Mouse (Mus musculus) heart, postnatal 0 days (tissue): ENCODE measurements around the gene Dedd. TPM values are rescaled to one million over a fixed set of nuclear protein-coding genes. Genes with fewer than 3 reads are reported as not detected.

Experiments
- ATAC-seq: fragments of 200-750 bp; cut with Nextera tagmentation; 2 replicates; pipeline ENCODE4 v1.8.0; 2017; ENCODE audit warnings: low read depth, moderate number of reproducible peaks, moderate library complexity; ENCODE audit not compliant: insufficient read depth
- DNase-seq: peaks from one replicate; pipeline ENCODE4 v3.0.0-alpha.2; 2016; ENCODE audit warnings: low spot score
- H3K27ac ChIP-seq: fragments of 300-500 bp; sonication (generic); 2 replicates; pipeline ENCODE4 v1.5.1; 2014; ENCODE audit warnings: low read depth, mild to moderate bottlenecking
- H3K27me3 ChIP-seq: fragments of 300-500 bp; sonication (generic); 2 replicates; pipeline ENCODE4 v1.6.1; 2014; ENCODE audit warnings: low read length, mixed read lengths; ENCODE audit not compliant: control insufficient read depth, insufficient read depth
- H3K36me3 ChIP-seq: fragments of 300-500 bp; sonication (generic); replicated peaks from 2 replicates; pipeline ENCODE4 v1.6.1; 2014; ENCODE audit warnings: low read length, mixed read lengths; ENCODE audit not compliant: control insufficient read depth, insufficient read depth
- H3K4me1 ChIP-seq: fragments of 300-500 bp; sonication (generic); 2 replicates; pipeline ENCODE4 v1.6.1; 2014; ENCODE audit warnings: antibody characterized with exemption; ENCODE audit not compliant: control insufficient read depth, insufficient read depth
- H3K4me2 ChIP-seq: fragments of 300-500 bp; sonication (generic); 2 replicates; pipeline ENCODE4 v1.6.1; 2014; ENCODE audit warnings: low read depth, mild to moderate bottlenecking, low read length, moderate library complexity
- H3K4me3 ChIP-seq: fragments of 300-500 bp; sonication (generic); 2 replicates; pipeline ENCODE4 v1.5.1; 2014; ENCODE audit warnings: low read depth, low read length
- H3K9ac ChIP-seq: fragments of 300-500 bp; sonication (generic); replicated peaks from 2 replicates; pipeline ENCODE4 v1.6.1; 2014; ENCODE audit warnings: low read depth, low read length, mixed read lengths
- H3K9me3 ChIP-seq: fragments of 300-500 bp; sonication (generic); replicated peaks from 2 replicates; pipeline ENCODE4 v1.6.1; 2016; ENCODE audit warnings: low read length; ENCODE audit not compliant: control insufficient read depth
- CTCF ChIP-seq: IDR thresholded peaks from 2 replicates; pipeline ENCODE4 v1.5.1; 2016; ENCODE audit warnings: antibody characterized with exemption, control low read depth, low read depth
- EP300 ChIP-seq: IDR thresholded peaks from 2 replicates; pipeline ENCODE4 v1.6.1; 2016; ENCODE audit warnings: antibody characterized with exemption, low read depth
- WGBS: fragments of 180-500 bp; shearing (Covaris S2); extraction: QIAGEN DNeasy Blood & Tissue Kit; methylation state at CpG from one replicate; pipeline ENCODE4 v1.1.7; 2014; 5-methylcytosine and 5-hydroxymethylcytosine counted together
- polyA plus RNA-seq: library from polyadenylated mRNA; unstranded; fragments of >200 nt; fragmentation: Nextera tagmentation; extraction: Ambion mirVana; gene quantifications from 2 replicates; pipeline ENCODE4 v1.2.1, GENCODE M21; 2015
- total RNA-seq: library from RNA; depleted of rRNA; stranded (reverse); fragments of >200 nt; gene quantifications from 2 replicates; pipeline ENCODE4 v1.2.3, GENCODE M21; 2014; ENCODE audit warnings: low replicate concordance; rRNA removed

Dedd gene
- total and polyA plus RNA-seq, 2 experiments from 2014 or later = 20.8 to 30.0 TPM

- H3K36me3 ChIP-seq = no peaks in the 10 kb centered on the region
- no peak within 1 kb of the TSS for H3K9ac ChIP-seq
- no peak for ATAC-seq
- peak within 1 kb of the TSS; percentile 40; the same call in 1 of the 2 replicates for H3K27ac ChIP-seq
- H3K4me2 ChIP-seq = peak within 1 kb of the TSS; percentile 19; the same call in 1 of the 2 replicates
- peak within 1 kb of the TSS; percentile 27; the same call in 1 of the 2 replicates for H3K4me3 ChIP-seq
- no peak for DNase-seq
- H3K27me3 ChIP-seq = no peaks in the 10 kb centered on the region
- no peaks in the 10 kb centered on the region for H3K9me3 ChIP-seq
- 69% methylated on average over 15 of the region's 15 CpGs for WGBS
- no peak for TF ChIP-seq CTCF
- no peak for TF ChIP-seq EP300
- H3K4me1 ChIP-seq = no peaks in the 10 kb centered on the region
Measured at GRCm38 (mm10) chr1:171388376-171389102, 59.6 kb downstream of the Dedd start, which contains the start of gene Arhgap30. Gene Arhgap30 (plus strand): TSS chr1:171388954.

GRCm38 (mm10) chr1:171390101-171390500 is 61.2 kb downstream of the Dedd start:
- WGBS = 77% methylated on average over 4 of the region's 4 CpGs
- Histone ChIP-seq H3K4me1 (no peaks in the 10 kb centered on the region), H3K9ac (no peak overlapping the region), H3K36me3 (no peaks in the 10 kb centered on the region), H3K4me3 (peak overlapping the region; percentile 27; the same call in 1 of the 2 replicates), H3K4me2 (peak overlapping the region; percentile 19; the same call in 1 of the 2 replicates), H3K27ac (no peak overlapping the region), H3K27me3 (no peaks in the 10 kb centered on the region), H3K9me3 (no peaks in the 10 kb centered on the region)
- ATAC-seq (no peak), DNase-seq (no peak)
- no peak for TF ChIP-seq EP300
- no peak for TF ChIP-seq CTCF

Other genes with a start within 250 kb of the Dedd start
- gene Cfap126, start 215.2 kb upstream of the Dedd start, total RNA-seq = 3.7 TPM in 1 of 2 replicates, not detected in the other
- 2.2 and 3.5 TPM in 2 replicates for gene Cfap126, start 215.2 kb upstream of the Dedd start, polyA plus RNA-seq
- 875 and 891 TPM in 2 replicates for gene Sdhc, start 178.5 kb upstream of the Dedd start, total RNA-seq
- gene Sdhc, start 178.5 kb upstream of the Dedd start, polyA plus RNA-seq = 754 and 772 TPM in 2 replicates
- gene Mpz, start 178.4 kb upstream of the Dedd start, total RNA-seq = 1.6 and 2.0 TPM in 2 replicates
- 0.05 and 0.49 TPM in 2 replicates for gene Mpz, start 178.4 kb upstream of the Dedd start, polyA plus RNA-seq
- gene Pcp4l1, start 132.9 kb upstream of the Dedd start, total RNA-seq = 40.2 and 48.7 TPM in 2 replicates
- 161 and 164 TPM in 2 replicates for gene Pcp4l1, start 132.9 kb upstream of the Dedd start, polyA plus RNA-seq
- gene Nr1i3, start 115.2 kb upstream of the Dedd start, total RNA-seq = not detected in 2 replicates
- 0.27 and 0.30 TPM in 2 replicates for gene Nr1i3, start 115.2 kb upstream of the Dedd start, polyA plus RNA-seq
- gene Tomm40l, start 106.6 kb upstream of the Dedd start, total RNA-seq = 82.0 and 97.7 TPM in 2 replicates
- gene Tomm40l, start 106.6 kb upstream of the Dedd start, polyA plus RNA-seq = 56.0 and 64.6 TPM in 2 replicates
- 14.5 TPM in 1 of 2 replicates, not detected in the other for gene Apoa2, start 104.1 kb upstream of the Dedd start, total RNA-seq
- gene Apoa2, start 104.1 kb upstream of the Dedd start, polyA plus RNA-seq = 4.0 and 4.5 TPM in 2 replicates
- 22.7 and 60.5 TPM in 2 replicates for gene Fcer1g, start 94.8 kb upstream of the Dedd start, total RNA-seq
- 24.6 TPM in 2 replicates for gene Fcer1g, start 94.8 kb upstream of the Dedd start, polyA plus RNA-seq
- 4.1 and 5.5 TPM in 2 replicates for gene Adamts4, start 78.7 kb upstream of the Dedd start, total RNA-seq
- gene Adamts4, start 78.7 kb upstream of the Dedd start, polyA plus RNA-seq = 3.8 and 3.9 TPM in 2 replicates
- 962 and 1,127 TPM in 2 replicates for gene Ndufs2, start 77.8 kb upstream of the Dedd start, total RNA-seq
- 998 and 1,009 TPM in 2 replicates for gene Ndufs2, start 77.8 kb upstream of the Dedd start, polyA plus RNA-seq
- 28.9 and 55.0 TPM in 2 replicates for gene B4galt3, start 58.8 kb upstream of the Dedd start, total RNA-seq
- 32.6 and 34.3 TPM in 2 replicates for gene B4galt3, start 58.8 kb upstream of the Dedd start, polyA plus RNA-seq
- gene Ppox, start 48.0 kb upstream of the Dedd start, total RNA-seq = 32.7 and 52.4 TPM in 2 replicates
- 24.3 and 24.6 TPM in 2 replicates for gene Ppox, start 48.0 kb upstream of the Dedd start, polyA plus RNA-seq
- 20.0 and 27.3 TPM in 2 replicates for gene Usp21, start 41.2 kb upstream of the Dedd start, total RNA-seq
- gene Usp21, start 41.2 kb upstream of the Dedd start, polyA plus RNA-seq = 30.6 and 32.3 TPM in 2 replicates
- 74.9 and 140 TPM in 2 replicates for gene Ufc1, start 34.1 kb upstream of the Dedd start, total RNA-seq
- gene Ufc1, start 34.1 kb upstream of the Dedd start, polyA plus RNA-seq = 109 and 113 TPM in 2 replicates
- 39.6 and 41.5 TPM in 2 replicates for gene Nit1, start 16.5 kb downstream of the Dedd start, total RNA-seq
- 31.4 and 35.2 TPM in 2 replicates for gene Nit1, start 16.5 kb downstream of the Dedd start, polyA plus RNA-seq
- gene Pfdn2, start 16.5 kb downstream of the Dedd start, total RNA-seq = 9.3 and 9.7 TPM in 2 replicates
- gene Pfdn2, start 16.5 kb downstream of the Dedd start, polyA plus RNA-seq = 81.8 and 94.7 TPM in 2 replicates
- 0.19 and 3.2 TPM in 2 replicates for gene Klhdc9, start 31.7 kb downstream of the Dedd start, total RNA-seq
- gene Klhdc9, start 31.7 kb downstream of the Dedd start, polyA plus RNA-seq = 1.1 TPM in 2 replicates
- gene Nectin4, start 41.0 kb downstream of the Dedd start, total RNA-seq = 2.7 TPM in 1 of 2 replicates, not detected in the other
- 0.07 and 0.14 TPM in 2 replicates for gene Nectin4, start 41.0 kb downstream of the Dedd start, polyA plus RNA-seq
- gene Arhgap30, start 59.8 kb downstream of the Dedd start, total RNA-seq = 1.6 and 3.4 TPM in 2 replicates
- 0.52 and 0.79 TPM in 2 replicates for gene Arhgap30, start 59.8 kb downstream of the Dedd start, polyA plus RNA-seq
- 80.2 and 82.0 TPM in 2 replicates for gene Usf1, start 82.2 kb downstream of the Dedd start, total RNA-seq
- 47.7 and 48.8 TPM in 2 replicates for gene Usf1, start 82.2 kb downstream of the Dedd start, polyA plus RNA-seq
- not detected in 2 replicates for gene Tstd1, start 89.7 kb downstream of the Dedd start, total RNA-seq
- 1.1 and 2.5 TPM in 2 replicates for gene Tstd1, start 89.7 kb downstream of the Dedd start, polyA plus RNA-seq
- 45.6 and 75.5 TPM in 2 replicates for gene F11r, start 108.4 kb downstream of the Dedd start, total RNA-seq
- gene F11r, start 108.4 kb downstream of the Dedd start, polyA plus RNA-seq = 75.8 and 78.3 TPM in 2 replicates
- gene Alyref2, start 174.3 kb downstream of the Dedd start, total RNA-seq = 8.0 and 10.0 TPM in 2 replicates
- 13.5 and 14.6 TPM in 2 replicates for gene Alyref2, start 174.3 kb downstream of the Dedd start, polyA plus RNA-seq
- gene Itln1, start 206.1 kb downstream of the Dedd start, total RNA-seq = not detected in 2 replicates
- gene Itln1, start 206.1 kb downstream of the Dedd start, polyA plus RNA-seq = not detected in 2 replicates
- gene Cd244a, start 230.0 kb downstream of the Dedd start, total RNA-seq = 1.0 and 4.0 TPM in 2 replicates
- 0.16 and 0.33 TPM in 2 replicates for gene Cd244a, start 230.0 kb downstream of the Dedd start, polyA plus RNA-seq